Mouse (Mus musculus): ENCODE results near the gene Gm17657.

DNA sequence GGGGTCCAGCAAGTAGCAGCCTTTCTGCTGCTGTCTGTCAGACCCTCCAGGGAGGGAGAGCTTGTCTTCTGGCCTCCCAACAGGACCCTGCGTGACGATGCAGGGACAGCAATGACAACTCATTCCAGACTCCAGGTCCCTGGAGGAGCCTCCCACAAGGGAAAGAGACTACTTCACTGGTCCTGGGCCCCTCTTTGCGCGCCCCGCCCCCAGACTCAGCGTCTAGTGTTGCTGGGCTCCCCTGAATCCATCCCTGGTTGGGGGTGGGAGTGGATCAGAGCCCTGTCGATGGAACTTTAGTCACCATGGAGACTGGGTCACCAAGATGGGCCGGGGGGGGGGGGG is 54.7 kb downstream of the Gm17657 start:
- TF ChIP-seq CTCF (IDR thresholded peaks at IDR 0.05; ENCODE audit: extremely low read depth, insufficient read length, insufficient replicate concordance, low read depth, low read length) (no peak), POLR2A (IDR thresholded peaks at IDR 0.05; ENCODE audit: low read depth, low read length) (no peak)
